Mouse (Mus musculus): ENCODE results near the gene Hephl1. TPM values are rescaled to one million over a fixed set of nuclear protein-coding genes. Genes with fewer than 3 reads are reported as not detected.
A peak's percentile ranks its signal among the peaks of the same experiment; 100 is the strongest.

Hephl1 gene
- total RNA-seq, 2 experiments from 2014 or later = not detected

GRCm38 (mm10) chr9:15017791-15018755, 93.8 kb downstream of the Hephl1 start:
- peak in 1 of 2 experiments; percentile 28 for DNase-seq

DNA sequence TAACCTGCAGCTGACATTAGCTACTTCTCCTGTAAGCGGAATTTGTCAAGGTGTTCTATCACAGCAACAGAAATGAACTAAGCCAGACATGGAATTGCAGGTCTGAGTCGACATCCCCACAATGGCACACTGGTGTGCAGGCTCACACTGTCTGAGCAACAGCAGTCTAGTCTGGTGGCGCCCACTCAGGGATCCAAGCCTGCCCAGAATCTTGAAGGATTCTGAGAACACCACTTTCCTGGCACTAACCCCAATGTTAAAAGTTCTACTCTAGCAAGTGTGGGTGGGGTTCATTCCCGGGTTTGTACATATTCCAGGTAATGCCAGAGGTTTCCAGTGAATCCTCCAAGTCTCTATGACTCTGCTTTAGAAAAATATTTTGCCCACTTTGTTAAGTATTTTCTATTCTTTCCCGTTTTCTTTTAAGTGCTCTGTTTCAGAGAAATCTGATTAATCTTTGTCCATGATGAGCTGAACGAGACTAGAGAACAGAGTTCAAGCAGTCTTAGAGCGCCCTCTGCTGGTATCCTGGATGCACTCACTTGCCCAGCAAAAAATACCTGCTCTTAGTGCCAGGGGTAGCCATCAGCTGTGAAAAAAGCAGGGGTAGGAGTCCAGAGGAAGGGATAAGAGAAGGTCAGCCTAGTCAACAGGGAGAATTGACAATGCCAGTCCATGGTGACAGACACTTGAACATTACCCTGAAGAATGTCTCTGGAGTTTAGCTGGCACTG, 96.5 kb downstream of the Hephl1 start:
- peak; percentile 64 to 73 for DNase-seq

DNA sequence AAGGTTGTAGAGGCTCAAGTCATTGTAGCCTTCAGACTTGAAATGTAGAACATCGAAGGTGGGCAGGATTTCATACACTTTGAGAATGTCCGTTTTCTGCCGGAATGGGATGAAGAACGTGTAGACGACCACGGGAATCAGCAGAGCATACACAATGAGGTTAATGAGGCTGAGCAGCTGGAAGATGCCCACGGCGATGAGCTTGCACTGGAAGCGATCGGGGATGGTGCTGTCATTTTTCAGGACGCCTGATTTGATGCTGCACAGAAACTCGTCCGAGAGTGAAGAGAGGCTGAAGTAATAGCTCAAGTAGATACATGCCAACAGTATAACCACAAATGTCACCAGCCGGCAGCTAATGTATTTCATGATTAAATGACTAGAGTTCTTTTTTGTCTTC, 104.3 kb downstream of the Hephl1 start:
- DNase-seq = no peak

GRCm38 (mm10) chr9:15004298-15004685, 107.6 kb downstream of the Hephl1 start:
- no peak for DNase-seq

GRCm38 (mm10) chr9:15003676-15004297, 108.1 kb downstream of the Hephl1 start:
- no peak for DNase-seq

DNA sequence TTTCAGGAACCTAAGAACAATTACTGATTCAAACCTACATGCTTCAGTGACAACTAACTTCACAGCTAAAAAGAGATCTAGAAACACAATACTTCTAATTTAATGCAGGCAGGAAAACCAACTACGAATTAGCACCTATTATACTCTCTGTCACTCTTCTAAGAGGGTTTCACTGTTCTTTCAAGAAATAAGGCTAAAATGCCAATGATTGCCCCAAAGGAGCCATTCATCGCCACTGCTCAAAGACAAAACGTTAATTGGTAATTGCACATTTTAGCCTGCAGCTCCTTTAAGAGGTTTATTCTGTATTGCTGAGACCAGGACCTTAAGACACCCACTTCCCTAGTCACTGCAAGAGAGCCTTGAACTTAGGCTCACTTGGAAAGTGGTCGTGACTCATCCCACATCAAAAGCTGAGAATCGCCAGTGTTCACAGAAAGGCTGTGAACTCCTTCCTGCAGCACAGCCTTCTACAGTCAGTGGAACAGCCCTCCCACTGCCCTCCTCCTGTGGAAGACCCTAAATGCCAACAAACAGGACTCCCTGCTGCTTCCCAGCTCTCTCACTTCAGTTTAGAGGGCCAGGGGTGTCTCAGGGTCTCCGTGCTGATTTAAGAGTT, 108.8 kb downstream of the Hephl1 start:
- no peak for DNase-seq

Other genes with a start within 250 kb of the Hephl1 start
- not detected for gene Izumo1r, start 208.2 kb downstream of the Hephl1 start, total RNA-seq (2021)
- gene Panx1, start 66.6 kb downstream of the Hephl1 start, total RNA-seq (2021) = 10 to 100 TPM; 26.8 to 27.5 TPM
- gene Vstm5, start 126.9 kb upstream of the Hephl1 start, total RNA-seq (2021) = 1 to 10 TPM; 4.5 to 6.3 TPM
- gene Med17, start 167.8 kb upstream of the Hephl1 start, total RNA-seq (2021) = 10 to 100 TPM; 38.9 to 41.9 TPM
- 10 to 100 TPM; 34.3 to 35.2 TPM for gene Taf1d, start 194.1 kb upstream of the Hephl1 start, total RNA-seq (2021)
- 10 to 100 TPM; 16.2 to 18.5 TPM for gene 4931406C07Rik, start 194.3 kb upstream of the Hephl1 start, total RNA-seq (2021)
- gene Cep295, start 245.7 kb upstream of the Hephl1 start, total RNA-seq (2021) = 10 to 100 TPM; 20.7 to 24.0 TPM